Mouse (Mus musculus): ENCODE results near the gene Tmem8b.

Gene Tmem8b

GRCm38 (mm10) chr4:43724764-43725163 lies 56.0 kb downstream of the Tmem8b start:
- DNase-seq: no peak

- DNase-seq: no peak
Measured at GRCm38 (mm10) chr4:43726228-43726993, 57.6 kb downstream of the Tmem8b start.

GRCm38 (mm10) chr4:43726995-43727394 lies 58.2 kb downstream of the Tmem8b start, which contains the start of gene Hrct1:
TSS of gene Hrct1 (plus strand) at chr4:43727188.
- no peak for DNase-seq

- peak; percentile 32 for DNase-seq
Measured at GRCm38 (mm10) chr4:43727718-43728575, 59.2 kb downstream of the Tmem8b start.

- no peak for DNase-seq
Measured at GRCm38 (mm10) chr4:43728576-43728954, 59.8 kb downstream of the Tmem8b start.

- DNase-seq: no peak
Measured at GRCm38 (mm10) chr4:43729126-43729525, 60.4 kb downstream of the Tmem8b start.

GRCm38 (mm10) chr4:43729794-43730550 lies 61.2 kb downstream of the Tmem8b start, which contains the start of gene Spaar:
TSS of gene Spaar (plus strand) at chr4:43730034.
- peak; percentile 68 for DNase-seq

- no peak for DNase-seq
Measured at GRCm38 (mm10) chr4:43730750-43731297, 62.1 kb downstream of the Tmem8b start.

GRCm38 (mm10) chr4:43732171-43732570 lies 63.4 kb downstream of the Tmem8b start:
- DNase-seq: no peak

GRCm38 (mm10) chr4:43733186-43733585 lies 64.4 kb downstream of the Tmem8b start:
- no peak for DNase-seq

- DNase-seq: no peak
Measured at GRCm38 (mm10) chr4:43737144-43737543, 68.4 kb downstream of the Tmem8b start.

GRCm38 (mm10) chr4:43738989-43739674 lies 70.4 kb downstream of the Tmem8b start:
- no peak for DNase-seq

- DNase-seq: no peak
Measured at GRCm38 (mm10) chr4:43741526-43741925, 72.8 kb downstream of the Tmem8b start.
